Comparison of ENCODE assay signal across 8 mouse cellular contexts in genomic region chr8:22166080-22166603, GRCm38 (mm10). TPM values are rescaled to one million over a fixed set of nuclear protein-coding genes. Genes with fewer than 3 reads are reported as not detected.
DNase-seq lines count a peak whose midpoint lies in the region; ATAC-seq and TF ChIP-seq lines count a peak whose summit lies in the region.

Nek3 (minus strand) TSS chr8:22166435.

- H3K4me3 ChIP-seq in ES-Bruce4 (ENCODE audit: low read depth, low read length): peak within 1 kb of the TSS; percentile 42
- H3K4me3 ChIP-seq in forebrain, embryonic 14.5 days (ENCODE audit: low read depth, low read length): peak within 1 kb of the TSS; percentile 44
- H3K4me3 ChIP-seq in lung, adult 2 months (replicated peaks; ENCODE audit: extremely low read depth, low read depth, low read length): peak within 1 kb of the TSS; percentile 70

- TF ChIP-seq POLR2A in ES-Bruce4 (IDR thresholded peaks at IDR 0.05; ENCODE audit: insufficient read depth, low read length): no peak
- peak; percentile 76; the same call in 1 of the 2 replicates for TF ChIP-seq POLR2A in lung, adult 2 months (IDR thresholded peaks at IDR 0.05; ENCODE audit: borderline replicate concordance, extremely low read depth, low read depth, low read length)

- no peak within 1 kb of the TSS for H3K27ac ChIP-seq in ES-Bruce4 (ENCODE audit: insufficient read depth, low read length)
- peak within 1 kb of the TSS; percentile 72 for H3K27ac ChIP-seq in forebrain, embryonic 14.5 days (ENCODE audit: low read depth, low read length)

- peak; percentile 94 for ATAC-seq in cerebellum, adult (ENCODE audit: insufficient number of reproducible peaks, low FRiP score, low TSS enrichment)
- peak; percentile 99 for ATAC-seq in forebrain, embryonic 14.5 days
- ATAC-seq in neutrophil, adult 5-6 weeks (ENCODE audit: extremely low read depth, insufficient number of reproducible peaks, low FRiP score, poor library complexity, severe bottlenecking): peak; percentile 96

- peak; percentile 95 for DNase-seq in forebrain, embryonic 14.5 days (ENCODE audit: low spot score)
- peak; percentile 67 for DNase-seq in heart, postnatal 25 days (ENCODE audit: low spot score)
- DNase-seq in layer of hippocampus, adult 18-20 months (ENCODE audit: low spot score in 2 of 2): peak; percentile 70 to 84
- DNase-seq in lung, adult 2 months: peak; percentile 66
- peak; percentile 77 for DNase-seq in thymus, adult 18-20 months

- peak within 1 kb of the TSS; percentile 31 for H3K9ac ChIP-seq in ES-Bruce4 (ENCODE audit: low read depth, poor library complexity, severe bottlenecking)
- H3K9ac ChIP-seq in forebrain, embryonic 14.5 days (ENCODE audit: low read length): peak within 1 kb of the TSS; percentile 62

- H3K9me3 ChIP-seq in ES-Bruce4 (replicated peaks; ENCODE audit: control insufficient read depth, insufficient read depth, low read length, poor library complexity, severe bottlenecking): no peaks in the 10 kb centered on the region
- no peaks in the 10 kb centered on the region for H3K9me3 ChIP-seq in forebrain, embryonic 14.5 days (replicated peaks; ENCODE audit: control insufficient read depth, low read length)

- under 1% methylated on average over 34 of the region's 43 CpGs for WGBS in forebrain, embryonic 14.5 days
- WGBS in lung, adult 2 months: 0% methylated on average over 41 of the region's 43 CpGs

- intact Hi-C loops in heart, postnatal 25 days (cut with DNase I): loop anchor here (5.0 kb wide), 2 partner anchors 104 to 174 kb away; partner anchors contain the start of genes Alg11 and Atp7b

- no peaks in the 10 kb centered on the region for H3K27me3 ChIP-seq in ES-Bruce4 (ENCODE audit: control insufficient read depth, insufficient read depth, low read length, poor library complexity, severe bottlenecking)
- no peaks in the 10 kb centered on the region for H3K27me3 ChIP-seq in forebrain, embryonic 14.5 days (replicated peaks; ENCODE audit: control insufficient read depth, insufficient read depth, low read length)

- H3K36me3 ChIP-seq in ES-Bruce4 (ENCODE audit: control insufficient read depth, insufficient read depth, low read length, poor library complexity, severe bottlenecking): peaks cover 30% of the 10 kb centered on the region
- peaks cover 26% of the 10 kb centered on the region for H3K36me3 ChIP-seq in forebrain, embryonic 14.5 days (ENCODE audit: control insufficient read depth, insufficient read depth, low read length)

- peak within 1 kb of the TSS; percentile 47 for H3K4me2 ChIP-seq in forebrain, embryonic 14.5 days (ENCODE audit: low read length)

- no peak for TF ChIP-seq EP300 in ES-Bruce4 (IDR thresholded peaks at IDR 0.05; ENCODE audit: insufficient read depth, low read depth, low read length)

- TF ChIP-seq CTCF in ES-Bruce4 (IDR thresholded peaks at IDR 0.05; ENCODE audit: low read depth, low read length): no peak
- peak; percentile 37 for TF ChIP-seq CTCF in lung, adult 2 months (IDR thresholded peaks at IDR 0.05; ENCODE audit: insufficient read depth, low read length)

- no peaks in the 10 kb centered on the region for H3K4me1 ChIP-seq in ES-Bruce4 (ENCODE audit: control insufficient read depth, insufficient read depth, low read length)
- H3K4me1 ChIP-seq in forebrain, embryonic 14.5 days (ENCODE audit: control insufficient read depth, insufficient read depth, low read length): no peaks in the 10 kb centered on the region
- H3K4me1 ChIP-seq in lung, adult 2 months (ENCODE audit: control insufficient read depth, insufficient read depth, low read length): no peaks in the 10 kb centered on the region

RNA-seq across cellular contexts. Expression of gene Nek3, which starts in this region (rescaled TPM):
- polyA plus RNA-seq in ES-Bruce4 (2011; ENCODE audit: insufficient read depth, insufficient read length, low read depth, missing spikeins): 8.4 and 11.2 TPM in 2 replicates
- 7.5 and 7.9 TPM in 2 replicates for polyA plus RNA-seq in forebrain, embryonic 14.5 days (2014; fragmentation: Nextera tagmentation; extraction: Ambion mirVana)
- total RNA-seq in heart, postnatal 25 days (2021): 1 to 10 TPM; 1.7 to 2.3 TPM
- total RNA-seq in layer of hippocampus, adult 18-20 months (2021): 1 to 10 TPM; 2.5 to 3.0 TPM
- 0.88 and 1.5 TPM in 2 replicates for polyA plus RNA-seq in lung, adult 2 months (2012; rRNA removed)
- total RNA-seq in neutrophil, adult 5-6 weeks (2017): 5.9 and 9.5 TPM in 2 replicates
